Mouse (Mus musculus) inflammation-experienced regulatory T-cells, adult 6 months (primary cell): ENCODE measurements around the gene Rnasek. TPM values are rescaled to one million over a fixed set of nuclear protein-coding genes. Genes with fewer than 3 reads are reported as not detected.
A peak's percentile ranks its signal among the peaks of the same experiment; 100 is the strongest.

Experiments used
- ATAC-seq: one replicate; pipeline ENCODE4 v1.8.0; 2017
- polyA plus RNA-seq, 3 experiments: library from polyadenylated mRNA; unstranded; fragments of 100-300 nt; shearing (Covaris generic); gene quantifications; one replicate each; pipeline ENCODE4 v1.2.1; 2017

Gene Rnasek
- polyA plus RNA-seq, 3 experiments from 2014 or later = 207 to 275 (median 255) TPM

DNA sequence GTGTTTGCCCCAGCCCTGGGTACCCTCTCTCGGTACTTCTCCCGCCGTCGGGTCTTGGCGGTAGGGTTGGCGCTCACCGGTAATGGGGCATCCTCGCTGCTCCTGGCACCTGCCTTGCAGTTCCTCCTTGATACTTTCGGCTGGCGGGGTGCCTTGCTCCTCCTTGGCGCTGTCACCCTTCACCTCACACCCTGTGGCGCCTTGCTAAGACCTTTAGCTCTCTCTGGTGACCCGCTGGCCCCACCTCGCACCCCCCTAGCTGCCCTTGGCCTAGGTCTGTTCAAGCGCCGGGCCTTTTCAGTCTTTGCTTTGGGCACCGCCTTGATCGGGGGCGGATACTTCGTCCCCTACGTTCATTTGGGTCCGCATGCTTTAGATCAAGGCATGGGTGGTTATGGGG is 24.3 kb downstream of the Rnasek start:
- ATAC-seq = no peak

GRCm38 (mm10) chr11:70214856-70215209 is 24.8 kb downstream of the Rnasek start:
- ATAC-seq = no peak

- ATAC-seq = no peak
Observed at GRCm38 (mm10) chr11:70214191-70214855, 25.3 kb downstream of the Rnasek start.

- ATAC-seq = no peak
Observed at GRCm38 (mm10) chr11:70213736-70214135, 25.9 kb downstream of the Rnasek start.

- peak; percentile 14 for ATAC-seq
Observed at GRCm38 (mm10) chr11:70212896-70213295, 26.7 kb downstream of the Rnasek start.

DNA sequence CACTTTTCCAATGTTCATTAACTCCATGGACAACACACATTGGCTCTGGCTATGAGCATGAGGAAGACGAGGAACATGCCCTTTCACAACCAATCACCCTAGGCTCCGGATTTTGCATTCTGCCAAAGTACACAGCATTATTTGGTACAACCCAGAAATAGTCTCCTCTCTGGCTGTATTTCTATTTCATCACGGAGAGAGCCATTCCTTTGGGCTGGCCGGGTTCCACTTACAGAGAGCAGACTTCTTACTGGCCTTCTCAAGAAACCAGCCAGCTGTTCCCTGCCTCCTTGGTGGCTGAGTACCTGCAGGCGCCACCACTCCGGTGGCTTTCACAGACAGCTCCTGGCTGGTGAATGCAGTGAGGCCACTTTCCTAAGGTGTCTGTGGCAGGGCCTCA is 27.2 kb downstream of the Rnasek start, which contains the start of gene Slc16a11:
Gene Slc16a11 (plus strand): TSS at position 330 of the 400 bp plus-strand sequence.
- ATAC-seq = no peak

DNA sequence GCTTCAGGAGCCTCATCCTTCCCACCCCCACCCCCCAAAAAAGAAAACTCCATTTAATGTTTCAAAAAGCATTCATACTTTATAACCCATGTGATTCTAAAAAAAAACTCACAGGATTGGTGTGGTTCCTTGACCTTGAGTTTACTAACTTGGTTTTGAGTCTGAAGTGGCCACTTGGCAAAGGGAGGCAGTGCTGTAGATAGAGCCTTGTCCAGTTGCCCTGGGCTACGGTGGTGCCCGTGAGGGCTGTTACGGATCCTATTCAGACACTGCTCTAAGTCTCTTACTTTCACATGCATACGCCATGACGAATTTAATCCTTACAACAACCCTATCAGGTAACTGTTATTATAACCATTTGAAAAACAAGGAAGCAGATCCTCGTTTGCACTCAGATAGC is 27.7 kb downstream of the Rnasek start:
- ATAC-seq = no peak

GRCm38 (mm10) chr11:70210681-70211080 is 29.0 kb downstream of the Rnasek start:
- no peak for ATAC-seq

GRCm38 (mm10) chr11:70208778-70209388 is 30.8 kb downstream of the Rnasek start:
- no peak for ATAC-seq

GRCm38 (mm10) chr11:70207283-70207682 is 32.4 kb downstream of the Rnasek start:
- ATAC-seq = no peak

- no peak for ATAC-seq
Observed at GRCm38 (mm10) chr11:70206801-70207200, 32.8 kb downstream of the Rnasek start.

DNA sequence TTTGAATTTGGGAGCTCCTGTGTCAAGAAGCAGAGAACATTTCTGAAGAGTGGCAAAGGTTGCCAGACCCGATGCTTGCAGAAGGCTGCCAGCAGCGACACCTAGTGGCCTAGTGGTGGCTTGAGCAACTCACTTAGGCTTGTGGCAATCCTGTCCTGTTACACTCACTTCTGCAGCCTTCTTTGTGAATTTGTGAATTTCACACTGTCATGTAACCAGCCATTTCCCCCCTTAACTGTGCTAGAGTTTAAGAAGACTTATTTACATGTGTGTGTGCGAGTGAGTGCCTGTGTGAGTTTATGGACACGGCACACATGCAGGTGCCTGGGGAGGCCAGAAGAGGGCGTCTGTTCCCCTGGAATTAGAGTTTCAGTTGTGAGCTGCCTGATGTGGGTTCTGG is 38.0 kb downstream of the Rnasek start:
- no peak for ATAC-seq

DNA sequence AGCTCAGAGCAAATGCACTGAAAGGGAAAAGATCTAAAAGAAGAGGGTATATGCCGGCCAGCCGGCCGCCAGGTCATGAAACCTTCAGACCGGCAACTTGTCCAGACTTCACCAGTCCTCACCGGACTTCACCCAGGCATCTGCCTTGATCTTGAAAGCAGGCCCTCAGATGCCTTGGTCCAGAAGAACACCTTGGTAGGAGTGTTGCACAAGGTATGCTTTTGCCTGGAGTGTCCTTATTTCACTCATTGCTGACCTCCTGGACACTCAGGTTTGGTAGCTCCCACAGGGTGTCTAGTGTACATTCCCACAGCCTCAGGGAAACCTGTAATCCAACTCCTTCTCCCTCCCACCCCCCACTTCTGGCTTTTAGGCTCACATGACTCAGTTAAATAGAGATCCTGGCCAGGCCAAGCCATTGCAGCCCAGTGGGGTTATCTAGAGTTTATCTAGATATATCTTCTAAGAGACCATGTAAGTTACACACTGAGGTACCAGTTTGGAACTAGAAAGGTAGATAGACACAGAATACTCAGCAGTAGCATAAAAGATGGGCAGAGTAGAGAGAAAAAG is 39.5 kb downstream of the Rnasek start:
- no peak for ATAC-seq

DNA sequence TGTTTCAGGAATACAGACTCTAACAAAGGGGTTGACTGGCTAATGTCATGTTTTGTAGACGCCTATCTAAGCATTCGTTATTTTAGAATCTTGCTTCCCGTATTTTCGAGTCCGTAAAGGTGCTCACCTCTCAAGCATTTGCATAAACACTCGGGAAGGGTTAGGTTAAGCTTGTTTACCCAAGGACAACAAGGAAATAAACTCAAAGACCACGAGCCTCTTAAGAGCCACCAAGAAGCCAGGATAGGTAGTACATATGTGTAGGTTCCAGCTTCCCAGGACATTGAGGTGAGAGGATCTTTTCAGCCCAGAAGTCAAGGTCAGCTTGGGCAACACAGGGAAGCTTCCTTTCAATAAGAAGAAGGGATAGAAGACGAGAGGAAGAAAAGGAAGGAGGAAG is 40.5 kb downstream of the Rnasek start:
- no peak for ATAC-seq

DNA sequence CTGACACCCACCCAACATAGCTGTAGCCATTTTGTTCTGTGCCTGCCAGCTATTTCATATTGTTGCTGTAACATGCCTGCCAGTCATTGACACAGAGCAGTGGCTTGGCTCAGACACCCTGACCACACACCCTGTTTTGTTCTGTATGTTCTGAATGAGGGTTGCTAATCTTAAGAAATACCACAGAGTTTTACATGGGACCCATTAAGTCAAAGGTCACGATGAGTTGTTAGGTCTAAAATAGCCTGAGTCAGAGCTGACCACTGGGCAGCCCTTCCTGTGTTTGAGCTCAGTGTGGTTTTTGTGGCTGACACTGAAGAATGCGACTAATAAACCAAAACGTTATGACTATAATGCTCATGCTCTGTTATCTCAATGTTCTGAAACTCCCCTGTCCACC is 41.3 kb downstream of the Rnasek start:
- no peak for ATAC-seq

DNA sequence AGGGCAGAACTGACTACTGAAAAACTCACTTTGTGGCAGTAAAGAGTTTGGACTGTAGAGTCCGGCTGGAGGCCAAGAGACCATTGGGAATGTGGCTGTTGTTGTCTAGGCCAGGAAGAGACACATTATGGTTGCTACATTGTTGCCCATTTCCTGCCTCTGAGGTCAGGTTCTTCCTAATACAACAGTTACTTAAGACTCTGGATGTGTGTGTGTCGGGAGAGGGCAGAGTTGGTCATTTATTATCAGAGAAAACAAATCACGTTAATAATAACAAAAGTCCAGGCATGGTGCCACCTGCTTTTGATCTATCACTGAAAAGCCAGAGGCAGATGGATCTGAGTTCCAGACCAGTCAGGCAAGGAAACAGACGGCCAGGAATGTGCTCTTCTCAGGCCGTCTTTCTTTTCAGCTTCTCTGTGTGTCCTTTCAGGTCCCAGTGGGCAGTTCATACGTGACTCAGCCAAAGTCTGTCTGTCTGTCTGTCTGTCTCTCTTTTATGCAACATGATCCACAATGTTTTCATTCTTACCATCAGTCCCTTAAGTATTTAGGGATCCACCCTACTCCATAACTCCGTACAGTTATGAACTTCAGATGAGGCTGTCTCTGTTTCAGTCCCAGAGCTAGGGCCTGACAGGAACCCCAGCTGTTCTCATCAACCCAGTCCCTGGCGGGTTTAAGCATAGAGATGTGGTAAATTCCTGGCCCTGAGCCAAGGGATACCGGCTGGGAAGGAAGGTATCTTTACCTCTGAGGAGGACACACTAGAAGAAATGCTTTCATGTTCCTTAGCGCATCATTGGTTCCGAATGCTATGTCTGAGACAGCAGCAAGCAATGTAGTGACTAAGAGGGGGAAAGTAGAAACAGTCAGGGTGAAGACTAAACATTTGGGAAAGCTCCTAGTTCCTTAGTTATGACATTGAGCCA is 46.0 kb downstream of the Rnasek start:
- no peak for ATAC-seq

DNA sequence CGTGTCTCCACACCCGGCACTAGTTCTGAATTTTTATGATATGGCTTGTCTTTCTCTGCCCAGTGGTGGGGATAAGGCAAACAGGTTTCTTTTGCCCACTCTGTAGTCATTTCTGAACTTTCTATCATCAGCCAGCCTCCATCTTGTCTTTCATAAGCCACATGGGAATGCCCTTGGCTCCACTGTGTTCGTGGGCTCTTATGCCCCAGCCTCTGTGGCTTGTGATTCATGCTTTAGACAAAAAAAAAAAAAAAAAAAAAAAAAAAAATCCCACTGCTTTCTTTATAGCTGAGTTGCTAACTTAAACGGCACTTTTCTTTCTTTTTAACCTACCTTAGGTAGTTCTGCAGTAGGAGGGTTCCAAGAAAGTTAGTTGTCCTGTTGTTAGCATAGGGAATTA is 47.5 kb downstream of the Rnasek start:
- no peak for ATAC-seq

- no peak for ATAC-seq
Observed at GRCm38 (mm10) chr11:70191188-70191587, 48.5 kb downstream of the Rnasek start.

- ATAC-seq = peak; percentile 54
Observed at GRCm38 (mm10) chr11:70189319-70190134, 50.1 kb downstream of the Rnasek start.
